Mouse (Mus musculus) liver (tissue): ENCODE results near the gene Gdf1.

Experiments used
- DNase-seq: peaks from one replicate; pipeline ENCODE4 v3.0.0-alpha.2; 2020; ENCODE audit warnings: mixed read lengths

Gene Gdf1

GRCm38 (mm10) chr8:70329124-70329834 is at the start of gene Gdf1:
TSS of gene Gdf1 (plus strand) at chr8:70329817.
- DNase-seq = peak; percentile 58

- DNase-seq = no peak
Measured at GRCm38 (mm10) chr8:70281001-70281400, 48.6 kb upstream of the Gdf1 start.

GRCm38 (mm10) chr8:70282603-70283135 is 46.9 kb upstream of the Gdf1 start, which contains the start of gene Homer3:
TSS of gene Homer3 (plus strand) at chr8:70282827.
- peak; percentile 86 for DNase-seq

- DNase-seq = no peak
Measured at GRCm38 (mm10) chr8:70283136-70284077, 46.2 kb upstream of the Gdf1 start.

- DNase-seq = no peak
Measured at GRCm38 (mm10) chr8:70284421-70284820, 45.2 kb upstream of the Gdf1 start.

GRCm38 (mm10) chr8:70285304-70285703 is 44.3 kb upstream of the Gdf1 start:
- DNase-seq = no peak

- DNase-seq = peak; percentile 53
Measured at GRCm38 (mm10) chr8:70286737-70287136, 42.9 kb upstream of the Gdf1 start.

- no peak for DNase-seq
Measured at GRCm38 (mm10) chr8:70293988-70294405, 35.6 kb upstream of the Gdf1 start.

- DNase-seq = no peak
Measured at GRCm38 (mm10) chr8:70300881-70301280, 28.7 kb upstream of the Gdf1 start.

GRCm38 (mm10) chr8:70302358-70302890 is 27.2 kb upstream of the Gdf1 start, which contains the start of the genes Ddx49 and Cope:
TSS of gene Ddx49 (minus strand) at chr8:70302489.
TSS of gene Cope (plus strand) at chr8:70302518.
- peak; percentile 90 for DNase-seq

GRCm38 (mm10) chr8:70302901-70303300 is 26.7 kb upstream of the Gdf1 start:
- no peak for DNase-seq

GRCm38 (mm10) chr8:70309311-70309710 is 20.3 kb upstream of the Gdf1 start:
- peak; percentile 40 for DNase-seq

- no peak for DNase-seq
Measured at GRCm38 (mm10) chr8:70313399-70313798, 16.2 kb upstream of the Gdf1 start.

GRCm38 (mm10) chr8:70315624-70316510 is 13.8 kb upstream of the Gdf1 start, which contains the start of gene Cers1:
TSS of gene Cers1 (plus strand) at chr8:70315775.
- DNase-seq = peak; percentile 70

- peak; percentile 51 for DNase-seq
Measured at GRCm38 (mm10) chr8:70316511-70317504, 12.8 kb upstream of the Gdf1 start.

GRCm38 (mm10) chr8:70317872-70318271 is 11.7 kb upstream of the Gdf1 start:
- no peak for DNase-seq

GRCm38 (mm10) chr8:70323716-70324115 is 5.9 kb upstream of the Gdf1 start:
- DNase-seq = no peak

- DNase-seq = peak; percentile 66
Measured at GRCm38 (mm10) chr8:70327512-70327911, 2.1 kb upstream of the Gdf1 start.

- no peak for DNase-seq
Measured at GRCm38 (mm10) chr8:70329835-70330740, 471 bp downstream of the Gdf1 start.
